Mouse (Mus musculus) forebrain, embryonic 16.5 days (tissue): ENCODE data around the gene Cux2. TPM values are rescaled to one million over a fixed set of nuclear protein-coding genes. Genes with fewer than 3 reads are reported as not detected.
A peak's percentile ranks its signal among the peaks of the same experiment; 100 is the strongest.

Experiments
- ATAC-seq: fragments of 200-750 bp; cut with Nextera tagmentation; 2 replicates; pipeline ENCODE4 v1.8.0; 2017; ENCODE audit warnings: mild to moderate bottlenecking, moderate library complexity
- H3K27ac ChIP-seq: fragments of 300-500 bp; sonication (generic); 2 replicates; pipeline ENCODE4 v1.5.1; 2014; ENCODE audit warnings: low read length, control low read depth
- H3K27me3 ChIP-seq: fragments of 300-500 bp; sonication (generic); replicated peaks from 2 replicates; pipeline ENCODE4 v1.6.1; 2014; ENCODE audit warnings: low read length; ENCODE audit not compliant: control insufficient read depth, insufficient read depth
- H3K36me3 ChIP-seq: fragments of 300-500 bp; sonication (generic); 2 replicates; pipeline ENCODE4 v1.6.1; 2014; ENCODE audit not compliant: control insufficient read depth, insufficient read depth
- H3K4me1 ChIP-seq: fragments of 300-500 bp; sonication (generic); replicated peaks from 2 replicates; pipeline ENCODE4 v1.6.1; 2014; ENCODE audit warnings: low read length; ENCODE audit not compliant: control insufficient read depth, insufficient read depth
- H3K4me2 ChIP-seq: fragments of 300-500 bp; sonication (generic); 2 replicates; pipeline ENCODE4 v1.6.1; 2014; ENCODE audit warnings: mild to moderate bottlenecking, low read length, control low read depth
- H3K4me3 ChIP-seq: fragments of 300-500 bp; sonication (generic); replicated peaks from 2 replicates; pipeline ENCODE4 v1.5.1; 2014; ENCODE audit warnings: mild to moderate bottlenecking, low read length, control low read depth
- H3K9ac ChIP-seq: fragments of 300-500 bp; sonication (generic); replicated peaks from 2 replicates; pipeline ENCODE4 v1.6.1; 2014; ENCODE audit warnings: low read depth, low read length, control low read depth
- H3K9me3 ChIP-seq: fragments of 300-500 bp; sonication (generic); 2 replicates; pipeline ENCODE4 v1.6.1; 2016; ENCODE audit warnings: low read length; ENCODE audit not compliant: control insufficient read depth
- WGBS: fragments of 180-500 bp; shearing (Covaris S2); extraction: QIAGEN DNeasy Blood & Tissue Kit; methylation state at CpG from one replicate; pipeline ENCODE4 v1.1.7; 2014; 5-methylcytosine and 5-hydroxymethylcytosine counted together
- polyA plus RNA-seq: library from polyadenylated mRNA; unstranded; fragments of >200 nt; fragmentation: Nextera tagmentation; extraction: Ambion mirVana; gene quantifications from 2 replicates; pipeline ENCODE4 v1.2.1, GENCODE M21; 2015

Cux2 gene
- polyA plus RNA-seq, 1 experiment from 2014 or later: 32.0 TPM

DNA sequence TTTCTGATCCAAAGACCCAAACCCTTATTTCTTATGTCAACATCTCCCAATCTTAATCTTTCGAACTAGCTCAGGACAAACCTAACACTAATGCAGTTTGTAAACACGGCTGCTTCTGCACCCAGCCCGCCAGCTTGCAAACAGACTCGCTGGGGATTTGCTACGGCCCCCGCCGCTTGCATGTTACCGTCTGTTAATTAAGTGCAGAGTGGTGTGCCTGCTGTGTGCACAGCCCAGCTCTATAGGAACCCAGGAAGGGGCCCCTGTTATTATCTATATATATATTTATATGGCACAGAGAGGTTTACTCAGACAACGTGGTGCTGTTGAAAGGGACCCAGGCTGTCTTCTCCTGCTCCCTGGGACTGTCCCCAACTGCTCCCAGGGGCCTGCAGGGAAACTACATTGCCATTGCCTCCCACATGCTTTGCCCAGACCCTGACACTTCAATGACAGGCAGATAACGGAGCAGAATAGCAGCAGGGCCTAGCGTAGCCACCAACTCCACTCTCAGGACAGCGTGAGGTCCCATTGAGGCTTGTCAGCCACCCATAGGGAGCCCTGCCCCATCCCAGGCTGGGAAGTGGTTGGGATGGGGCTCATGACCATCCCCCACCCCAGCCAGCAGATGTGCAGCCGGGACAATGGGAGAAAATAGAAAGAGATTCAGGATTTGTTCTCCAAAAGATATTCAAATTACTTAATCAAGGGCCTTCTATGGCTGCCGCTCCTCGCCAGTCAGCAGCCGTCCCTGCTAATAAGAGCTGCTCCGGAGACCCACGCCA is 111.6 kb downstream of the Cux2 start:
- no peaks in the 10 kb centered on the region for H3K36me3 ChIP-seq
- no peaks in the 10 kb centered on the region for H3K9me3 ChIP-seq
- 13% methylated on average over 18 of the region's 18 CpGs for WGBS
- H3K9ac ChIP-seq: peak overlapping the region; percentile 26; the same call in 1 of the 2 replicates
- no peaks in the 10 kb centered on the region for H3K27me3 ChIP-seq
- H3K4me3 ChIP-seq: no peak overlapping the region
- peaks cover 24% of the 10 kb centered on the region for H3K4me1 ChIP-seq
- H3K27ac ChIP-seq: peak overlapping the region; percentile 70
- peak; percentile 80 for ATAC-seq
- H3K4me2 ChIP-seq: no peak overlapping the region; the same call in 1 of the 2 replicates

DNA sequence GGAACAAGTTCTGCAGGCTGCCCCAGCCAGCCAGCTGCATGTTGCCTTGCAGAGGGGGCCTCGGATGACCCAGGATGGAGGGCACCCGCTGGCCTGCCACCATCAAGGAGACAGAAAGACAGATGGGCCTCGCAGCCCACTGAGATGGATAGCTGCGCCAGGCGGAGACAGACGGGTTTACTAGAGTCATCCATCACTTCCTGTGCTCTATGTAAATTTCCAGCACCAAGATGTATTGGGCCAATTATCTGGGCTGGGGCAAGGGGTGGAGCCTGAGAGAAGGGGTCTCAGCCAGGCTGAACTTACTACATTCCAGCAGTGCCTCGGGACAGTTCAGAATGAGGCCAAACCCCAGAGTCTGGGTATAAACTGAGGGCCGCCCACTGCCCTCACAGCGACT is 119.6 kb downstream of the Cux2 start:
- H3K4me3 ChIP-seq: no peak overlapping the region
- no peaks in the 10 kb centered on the region for H3K9me3 ChIP-seq
- no peaks in the 10 kb centered on the region for H3K36me3 ChIP-seq
- no peak overlapping the region for H3K4me2 ChIP-seq
- H3K9ac ChIP-seq: no peak overlapping the region
- no peak for ATAC-seq
- no peak overlapping the region for H3K27ac ChIP-seq
- H3K27me3 ChIP-seq: no peaks in the 10 kb centered on the region
- WGBS: 78% methylated on average over 9 of the region's 9 CpGs
- H3K4me1 ChIP-seq: peaks cover 43% of the 10 kb centered on the region

DNA sequence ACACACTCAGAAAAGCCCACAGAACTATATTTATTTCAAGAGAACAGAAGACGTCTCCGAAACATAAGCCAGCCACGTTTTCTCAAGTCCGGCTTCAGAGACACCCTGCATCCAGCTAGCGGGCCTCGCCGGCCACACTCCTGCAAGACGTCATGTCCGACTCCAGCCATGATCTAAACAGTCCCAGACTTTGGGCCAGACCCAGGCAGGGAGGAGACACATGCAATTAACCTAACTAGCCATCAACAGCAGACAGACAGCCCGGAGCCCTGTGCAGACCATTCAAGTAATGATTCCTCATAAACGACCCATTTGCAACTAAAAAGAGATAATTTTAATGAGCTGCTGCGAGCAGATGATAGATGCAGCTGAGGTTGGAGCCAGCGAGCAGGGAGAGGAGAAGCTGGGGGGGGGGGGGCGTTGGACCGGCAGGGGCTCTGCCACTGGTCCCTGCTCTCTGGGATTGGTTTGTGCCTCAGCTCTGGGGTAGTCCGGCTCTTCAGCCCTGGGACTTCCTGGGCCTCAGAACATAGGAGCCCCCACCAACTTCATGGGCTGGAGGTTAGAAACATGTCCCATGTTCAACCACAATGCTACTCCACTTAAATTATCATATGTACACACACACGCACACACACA is 121.4 kb downstream of the Cux2 start:
- peak; percentile 29; the same call in 1 of the 2 replicates for ATAC-seq
- peaks cover 54% of the 10 kb centered on the region for H3K4me1 ChIP-seq
- 22% methylated on average over 15 of the region's 17 CpGs for WGBS
- H3K4me2 ChIP-seq: no peak overlapping the region; the same call in 1 of the 2 replicates
- no peaks in the 10 kb centered on the region for H3K27me3 ChIP-seq
- no peaks in the 10 kb centered on the region for H3K9me3 ChIP-seq
- H3K36me3 ChIP-seq: no peaks in the 10 kb centered on the region
- peak overlapping the region; percentile 60 for H3K27ac ChIP-seq
- H3K4me3 ChIP-seq: no peak overlapping the region
- no peak overlapping the region for H3K9ac ChIP-seq

DNA sequence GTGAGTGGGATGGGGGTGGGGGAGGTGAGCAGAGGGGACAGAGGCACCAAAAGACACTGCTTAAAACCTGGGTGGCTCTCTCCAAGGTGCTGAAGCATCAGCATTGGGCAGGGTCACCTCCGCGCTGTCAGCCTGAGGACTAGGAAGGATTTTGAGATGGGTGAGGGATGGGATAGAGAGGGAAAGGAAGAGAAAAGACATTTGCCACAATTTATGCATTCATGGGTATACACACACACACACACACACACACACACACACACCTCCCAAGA is 123.4 kb downstream of the Cux2 start:
- no peak overlapping the region for H3K4me2 ChIP-seq
- no peak overlapping the region for H3K4me3 ChIP-seq
- H3K27me3 ChIP-seq: no peaks in the 10 kb centered on the region
- no peak for ATAC-seq
- H3K36me3 ChIP-seq: no peaks in the 10 kb centered on the region
- 22% methylated on average over 2 of the region's 2 CpGs for WGBS
- H3K9ac ChIP-seq: no peak overlapping the region
- H3K9me3 ChIP-seq: no peaks in the 10 kb centered on the region
- no peak overlapping the region; the same call in 1 of the 2 replicates for H3K27ac ChIP-seq
- H3K4me1 ChIP-seq: peaks cover 59% of the 10 kb centered on the region

DNA sequence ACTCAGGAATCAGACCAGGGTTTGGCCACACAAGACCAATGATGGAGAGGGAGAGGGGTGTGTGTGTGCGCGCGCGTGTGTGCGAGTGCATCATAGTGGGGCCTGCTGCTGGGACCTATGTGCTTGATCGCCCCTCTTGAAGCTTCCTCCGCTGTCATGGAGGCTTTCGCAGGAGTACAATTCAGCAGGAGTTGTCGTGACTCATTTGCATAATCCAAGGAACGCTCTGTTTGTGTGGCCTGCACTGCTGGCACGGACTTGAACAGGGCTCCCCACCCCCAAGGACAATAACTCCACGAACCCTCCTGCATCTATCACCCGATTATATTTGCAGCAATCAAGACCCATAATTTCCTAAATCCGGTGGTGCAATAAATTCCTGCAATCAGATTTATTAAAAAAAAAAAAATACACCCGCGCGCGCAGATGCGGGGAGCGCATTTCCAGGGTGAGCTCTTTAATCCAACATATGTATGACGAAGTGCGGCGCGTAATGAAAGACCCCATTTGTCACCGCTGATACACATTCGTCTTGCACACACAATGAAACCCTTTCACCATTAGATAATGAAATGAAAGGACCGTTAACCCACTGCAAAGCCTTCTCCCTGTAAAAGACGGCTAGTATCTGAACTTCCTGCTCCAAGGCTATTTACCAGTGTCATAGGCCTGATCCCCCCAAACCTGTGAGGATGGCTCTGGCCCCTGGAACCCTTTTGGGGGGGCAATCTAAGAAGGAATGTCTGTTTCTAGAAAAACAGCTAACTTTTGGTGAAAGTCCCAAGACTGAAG is 124.0 kb downstream of the Cux2 start:
- Histone ChIP-seq H3K27ac (peak overlapping the region; percentile 80), H3K27me3 (no peaks in the 10 kb centered on the region), H3K36me3 (no peaks in the 10 kb centered on the region), H3K9ac (peak overlapping the region; percentile 41; the same call in 1 of the 2 replicates), H3K4me3 (peak overlapping the region; percentile 26), H3K4me2 (peak overlapping the region; percentile 59), H3K9me3 (no peaks in the 10 kb centered on the region), H3K4me1 (peaks cover 59% of the 10 kb centered on the region)
- no peak for ATAC-seq
- WGBS: 4% methylated on average over 28 of the region's 28 CpGs

GRCm38 (mm10) chr5:121925291-121925690 is 124.6 kb downstream of the Cux2 start:
- no peak; the same call in 1 of the 2 replicates for ATAC-seq
- peak overlapping the region; percentile 80 for H3K27ac ChIP-seq
- H3K9me3 ChIP-seq: no peaks in the 10 kb centered on the region
- peak overlapping the region; percentile 26 for H3K4me3 ChIP-seq
- 4% methylated on average over 23 of the region's 23 CpGs for WGBS
- no peaks in the 10 kb centered on the region for H3K27me3 ChIP-seq
- peaks cover 62% of the 10 kb centered on the region for H3K4me1 ChIP-seq
- H3K4me2 ChIP-seq: peak overlapping the region; percentile 59
- H3K36me3 ChIP-seq: no peaks in the 10 kb centered on the region
- H3K9ac ChIP-seq: peak overlapping the region; percentile 41; the same call in 1 of the 2 replicates

DNA sequence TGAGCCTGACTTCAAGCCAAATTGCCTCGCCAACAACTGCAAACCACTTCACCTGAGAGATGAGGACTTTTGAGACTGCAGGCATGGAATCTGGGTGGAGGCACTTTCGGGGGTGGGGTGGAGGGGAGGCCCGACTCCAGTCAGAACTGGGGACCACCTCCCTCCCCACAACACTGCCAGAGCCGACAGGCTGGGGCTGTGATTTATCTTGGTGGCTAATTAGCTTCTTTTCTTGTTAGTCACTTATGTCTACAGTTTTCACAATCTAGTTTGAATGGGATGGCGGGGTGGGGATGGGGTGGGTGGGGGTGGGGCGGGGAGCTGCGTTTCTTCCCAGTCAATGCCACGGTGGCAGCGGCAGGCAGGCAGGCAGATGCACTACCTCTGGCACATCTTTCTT is 125.5 kb downstream of the Cux2 start:
- 4% methylated on average over 9 of the region's 9 CpGs for WGBS
- Histone ChIP-seq H3K27ac (peak overlapping the region; percentile 80; the same call in 1 of the 2 replicates), H3K9me3 (no peaks in the 10 kb centered on the region), H3K9ac (no peak overlapping the region), H3K27me3 (no peaks in the 10 kb centered on the region), H3K36me3 (no peaks in the 10 kb centered on the region), H3K4me3 (no peak overlapping the region), H3K4me1 (peaks cover 68% of the 10 kb centered on the region), H3K4me2 (peak overlapping the region; percentile 14; the same call in 1 of the 2 replicates)
- ATAC-seq: peak; percentile 49

DNA sequence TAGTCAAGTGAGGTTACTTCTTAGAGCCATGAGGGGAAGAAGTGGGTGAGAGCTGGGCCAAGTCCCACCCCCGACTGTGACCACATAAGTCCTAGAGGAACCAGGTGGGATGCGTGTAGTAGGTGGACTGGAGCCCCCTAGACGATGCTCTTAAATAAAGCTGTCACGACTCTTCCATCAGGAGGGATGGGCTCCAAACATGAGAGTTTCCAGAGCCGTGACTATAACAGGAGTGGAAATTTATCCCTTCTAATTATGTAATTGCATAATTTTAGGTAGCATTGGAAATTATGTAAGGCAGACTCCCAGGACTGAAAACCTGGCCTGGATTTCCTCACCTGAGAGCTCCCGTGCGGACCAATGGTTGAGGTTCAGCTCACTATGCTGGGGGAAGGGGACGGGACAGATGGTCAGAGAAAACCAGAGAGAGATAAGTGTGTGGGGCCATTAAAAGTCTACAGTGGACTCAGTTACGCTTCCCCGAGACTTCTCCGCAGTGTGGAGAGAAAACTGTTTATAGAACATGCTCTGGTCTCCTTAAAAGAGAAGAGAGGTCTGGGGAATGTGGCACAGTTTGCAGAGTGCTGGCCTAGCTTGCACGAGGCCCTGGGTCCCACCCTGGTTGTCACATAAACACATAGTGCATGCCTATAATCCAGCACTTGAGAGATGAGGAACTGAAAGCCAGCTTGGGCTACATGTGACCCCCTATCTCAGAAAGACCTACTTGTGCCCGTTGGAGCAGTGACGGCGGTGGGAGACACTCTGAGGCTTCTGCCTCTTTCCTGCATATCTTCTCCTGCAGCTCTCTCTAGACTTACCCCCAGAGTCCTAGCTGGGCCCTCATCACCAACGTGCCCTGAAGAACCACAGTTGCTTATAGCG is 126.7 kb downstream of the Cux2 start:
- Histone ChIP-seq H3K9me3 (no peaks in the 10 kb centered on the region), H3K27ac (no peak overlapping the region), H3K4me3 (no peak overlapping the region), H3K36me3 (no peaks in the 10 kb centered on the region), H3K4me1 (peaks cover 66% of the 10 kb centered on the region), H3K27me3 (no peaks in the 10 kb centered on the region), H3K4me2 (no peak overlapping the region), H3K9ac (no peak overlapping the region)
- no peak for ATAC-seq
- 81% methylated on average over 17 of the region's 17 CpGs for WGBS
